Mouse (Mus musculus) stomach, embryonic 15.5 days (tissue): ENCODE results near the gene Cnr2. TPM values are rescaled to one million over a fixed set of nuclear protein-coding genes. Genes with fewer than 3 reads are reported as not detected.
A peak's percentile ranks its signal among the peaks of the same experiment; 100 is the strongest.

Experiments used
- ATAC-seq: fragments of 200-750 bp; cut with Nextera tagmentation; 2 replicates; pipeline ENCODE4 v1.8.0; 2017; ENCODE audit warnings: low read depth, moderate number of reproducible peaks, moderate TSS enrichment; ENCODE audit not compliant: insufficient read depth, low FRiP score
- H3K27ac ChIP-seq: fragments of 300-500 bp; sonication (generic); 2 replicates; pipeline ENCODE4 v1.5.1; 2015; ENCODE audit warnings: mild to moderate bottlenecking, inconsistent platforms
- H3K27me3 ChIP-seq: fragments of 300-500 bp; sonication (generic); replicated peaks from 2 replicates; pipeline ENCODE4 v1.6.1; 2015; ENCODE audit warnings: inconsistent platforms
- H3K36me3 ChIP-seq: fragments of 300-500 bp; sonication (generic); 2 replicates; pipeline ENCODE4 v1.6.1; 2015; ENCODE audit warnings: inconsistent platforms
- H3K4me1 ChIP-seq: fragments of 300-500 bp; sonication (generic); 2 replicates; pipeline ENCODE4 v1.6.1; 2015; ENCODE audit warnings: inconsistent platforms
- H3K4me2 ChIP-seq: fragments of 300-500 bp; sonication (generic); 2 replicates; pipeline ENCODE4 v1.6.1; 2015; ENCODE audit warnings: mild to moderate bottlenecking, inconsistent platforms
- H3K4me3 ChIP-seq: fragments of 300-500 bp; sonication (generic); replicated peaks from 2 replicates; pipeline ENCODE4 v1.5.1; 2015; ENCODE audit warnings: inconsistent platforms
- H3K9ac ChIP-seq: fragments of 300-500 bp; sonication (generic); 2 replicates; pipeline ENCODE4 v1.6.1; 2015; ENCODE audit warnings: inconsistent platforms
- H3K9me3 ChIP-seq: fragments of 300-500 bp; sonication (generic); 2 replicates; pipeline ENCODE4 v1.6.1; 2016; ENCODE audit warnings: inconsistent platforms
- WGBS: fragments of 180-500 bp; shearing (Covaris S2); methylation state at CpG from one replicate; pipeline ENCODE4 v1.1.7; 2015; 5-methylcytosine and 5-hydroxymethylcytosine counted together
- polyA plus RNA-seq: library from polyadenylated mRNA; unstranded; fragments of >200 nt; fragmentation: Nextera tagmentation; extraction: Ambion mirVana; gene quantifications from 2 replicates; pipeline ENCODE4 v1.2.1, GENCODE M21; 2015

The Cnr2 gene
- polyA plus RNA-seq, 1 experiment from 2014 or later: 0.90 TPM

GRCm38 (mm10) chr4:135879021-135879420, 16.2 kb upstream of the Cnr2 start:
- no peak overlapping the region for H3K9ac ChIP-seq
- H3K27me3 ChIP-seq: no peaks in the 10 kb centered on the region
- no peaks in the 10 kb centered on the region for H3K9me3 ChIP-seq
- ATAC-seq: no peak
- H3K36me3 ChIP-seq: no peaks in the 10 kb centered on the region
- H3K27ac ChIP-seq: no peak overlapping the region
- 66% methylated on average over 6 of the region's 6 CpGs for WGBS
- H3K4me2 ChIP-seq: no peak overlapping the region
- H3K4me3 ChIP-seq: no peak overlapping the region
- peaks cover 29% of the 10 kb centered on the region for H3K4me1 ChIP-seq

- no peaks in the 10 kb centered on the region for H3K36me3 ChIP-seq
- no peak overlapping the region for H3K4me3 ChIP-seq
- H3K4me1 ChIP-seq: peaks cover 22% of the 10 kb centered on the region
- H3K4me2 ChIP-seq: no peak overlapping the region
- 88% methylated on average over 6 of the region's 6 CpGs for WGBS
- H3K9ac ChIP-seq: no peak overlapping the region
- no peaks in the 10 kb centered on the region for H3K9me3 ChIP-seq
- no peak overlapping the region for H3K27ac ChIP-seq
- H3K27me3 ChIP-seq: no peaks in the 10 kb centered on the region
- ATAC-seq: no peak
Measured at GRCm38 (mm10) chr4:135880018-135880417, 15.2 kb upstream of the Cnr2 start.

- no peaks in the 10 kb centered on the region for H3K9me3 ChIP-seq
- H3K4me3 ChIP-seq: no peak overlapping the region
- H3K27ac ChIP-seq: no peak overlapping the region
- 82% methylated on average over 10 of the region's 10 CpGs for WGBS
- no peak for ATAC-seq
- H3K4me1 ChIP-seq: peaks cover 20% of the 10 kb centered on the region
- no peak overlapping the region for H3K9ac ChIP-seq
- no peaks in the 10 kb centered on the region for H3K27me3 ChIP-seq
- H3K4me2 ChIP-seq: no peak overlapping the region
- H3K36me3 ChIP-seq: no peaks in the 10 kb centered on the region
Measured at GRCm38 (mm10) chr4:135880576-135880975, 14.6 kb upstream of the Cnr2 start.

- H3K4me2 ChIP-seq: no peak overlapping the region
- H3K4me3 ChIP-seq: no peak overlapping the region
- ATAC-seq: no peak
- no peak overlapping the region for H3K27ac ChIP-seq
- H3K27me3 ChIP-seq: no peaks in the 10 kb centered on the region
- H3K36me3 ChIP-seq: no peaks in the 10 kb centered on the region
- 63% methylated on average over 6 of the region's 6 CpGs for WGBS
- peaks cover 6% of the 10 kb centered on the region for H3K4me1 ChIP-seq
- H3K9me3 ChIP-seq: no peaks in the 10 kb centered on the region
- H3K9ac ChIP-seq: no peak overlapping the region
Measured at GRCm38 (mm10) chr4:135882023-135882422, 13.2 kb upstream of the Cnr2 start.

GRCm38 (mm10) chr4:135883401-135883851, 11.8 kb upstream of the Cnr2 start:
- Histone ChIP-seq H3K4me1 (0 out of 2 replicates have a peak, but pooled peaks cover 5% of the 10 kb centered on the region), H3K4me2 (no peak overlapping the region), H3K36me3 (no peaks in the 10 kb centered on the region), H3K9ac (no peak overlapping the region), H3K27ac (peak overlapping the region; percentile 7; the same call in 1 of the 2 replicates), H3K27me3 (no peaks in the 10 kb centered on the region), H3K9me3 (no peaks in the 10 kb centered on the region), H3K4me3 (no peak overlapping the region)
- WGBS: 31% methylated on average over 10 of the region's 10 CpGs
- ATAC-seq: no peak

GRCm38 (mm10) chr4:135883881-135884516, 11.2 kb upstream of the Cnr2 start:
- Histone ChIP-seq H3K27me3 (no peaks in the 10 kb centered on the region), H3K9me3 (no peaks in the 10 kb centered on the region), H3K27ac (no peak overlapping the region), H3K36me3 (no peaks in the 10 kb centered on the region), H3K4me2 (no peak overlapping the region), H3K9ac (no peak overlapping the region), H3K4me3 (no peak overlapping the region), H3K4me1 (0 out of 2 replicates have a peak, but pooled peaks cover 5% of the 10 kb centered on the region)
- no peak for ATAC-seq
- WGBS: 62% methylated on average over 7 of the region's 7 CpGs

GRCm38 (mm10) chr4:135884531-135884930, 10.7 kb upstream of the Cnr2 start:
- no peaks in the 10 kb centered on the region for H3K27me3 ChIP-seq
- no peaks in the 10 kb centered on the region for H3K36me3 ChIP-seq
- no peak overlapping the region for H3K4me2 ChIP-seq
- WGBS: 70% methylated on average over 6 of the region's 6 CpGs
- no peak overlapping the region for H3K4me3 ChIP-seq
- H3K9me3 ChIP-seq: no peaks in the 10 kb centered on the region
- 0 out of 2 replicates have a peak, but pooled peaks cover 5% of the 10 kb centered on the region for H3K4me1 ChIP-seq
- no peak for ATAC-seq
- no peak overlapping the region for H3K27ac ChIP-seq
- H3K9ac ChIP-seq: no peak overlapping the region

GRCm38 (mm10) chr4:135885676-135886075, 9.5 kb upstream of the Cnr2 start:
- no peak for ATAC-seq
- no peak overlapping the region for H3K27ac ChIP-seq
- no peaks in the 10 kb centered on the region for H3K9me3 ChIP-seq
- no peaks in the 10 kb centered on the region for H3K27me3 ChIP-seq
- 90% methylated on average over 12 of the region's 12 CpGs for WGBS
- H3K4me3 ChIP-seq: no peak overlapping the region
- 0 out of 2 replicates have a peak, but pooled peaks cover 5% of the 10 kb centered on the region for H3K4me1 ChIP-seq
- no peaks in the 10 kb centered on the region for H3K36me3 ChIP-seq
- H3K4me2 ChIP-seq: no peak overlapping the region
- H3K9ac ChIP-seq: no peak overlapping the region

- no peaks in the 10 kb centered on the region for H3K36me3 ChIP-seq
- no peak overlapping the region for H3K27ac ChIP-seq
- H3K27me3 ChIP-seq: no peaks in the 10 kb centered on the region
- no peak overlapping the region for H3K4me3 ChIP-seq
- H3K4me2 ChIP-seq: no peak overlapping the region
- no peak for ATAC-seq
- no peaks in the 10 kb centered on the region for H3K9me3 ChIP-seq
- H3K4me1 ChIP-seq: 0 out of 2 replicates have a peak, but pooled peaks cover 5% of the 10 kb centered on the region
- no peak overlapping the region for H3K9ac ChIP-seq
- 74% methylated on average over 4 of the region's 4 CpGs for whole genome bisulfite sequencing
Measured at GRCm38 (mm10) chr4:135886184-135886583, 9.0 kb upstream of the Cnr2 start.

GRCm38 (mm10) chr4:135888448-135889057, 6.6 kb upstream of the Cnr2 start:
- Histone ChIP-seq H3K27ac (no peak overlapping the region), H3K4me3 (no peak overlapping the region), H3K9ac (no peak overlapping the region), H3K9me3 (no peaks in the 10 kb centered on the region), H3K27me3 (no peaks in the 10 kb centered on the region), H3K36me3 (no peaks in the 10 kb centered on the region), H3K4me1 (0 out of 2 replicates have a peak, but pooled peaks cover 5% of the 10 kb centered on the region), H3K4me2 (no peak overlapping the region)
- 89% methylated on average over 24 of the region's 24 CpGs for WGBS
- ATAC-seq: no peak

GRCm38 (mm10) chr4:135889146-135889883, 5.9 kb upstream of the Cnr2 start:
- no peaks in the 10 kb centered on the region for H3K4me1 ChIP-seq
- no peak overlapping the region for H3K4me3 ChIP-seq
- 83% methylated on average over 7 of the region's 7 CpGs for WGBS
- no peaks in the 10 kb centered on the region for H3K36me3 ChIP-seq
- no peak overlapping the region for H3K9ac ChIP-seq
- ATAC-seq: no peak
- H3K27ac ChIP-seq: no peak overlapping the region
- H3K9me3 ChIP-seq: no peaks in the 10 kb centered on the region
- no peak overlapping the region for H3K4me2 ChIP-seq
- no peaks in the 10 kb centered on the region for H3K27me3 ChIP-seq

- H3K9ac ChIP-seq: no peak overlapping the region
- H3K4me3 ChIP-seq: no peak overlapping the region
- H3K36me3 ChIP-seq: no peaks in the 10 kb centered on the region
- no peaks in the 10 kb centered on the region for H3K4me1 ChIP-seq
- peak; percentile 82; the same call in 1 of the 2 replicates for ATAC-seq
- WGBS: 6% methylated on average over 4 of the region's 4 CpGs
- no peak overlapping the region for H3K27ac ChIP-seq
- H3K4me2 ChIP-seq: no peak overlapping the region
- no peaks in the 10 kb centered on the region for H3K9me3 ChIP-seq
- no peaks in the 10 kb centered on the region for H3K27me3 ChIP-seq
Measured at GRCm38 (mm10) chr4:135889884-135890283, 5.3 kb upstream of the Cnr2 start.
